Mouse (Mus musculus) lung, embryonic 16.5 days (tissue): ENCODE results near the gene Hoxb3. TPM values are rescaled to one million over a fixed set of nuclear protein-coding genes. Genes with fewer than 3 reads are reported as not detected.

Experiments used
- ATAC-seq: fragments of 200-750 bp; cut with Nextera tagmentation; 2 replicates; pipeline ENCODE4 v1.8.0; 2017; ENCODE audit warnings: low read depth, mild to moderate bottlenecking, moderate library complexity
- H3K27ac ChIP-seq: fragments of 300-500 bp; sonication (generic); 2 replicates; pipeline ENCODE4 v1.5.1; 2014; ENCODE audit warnings: mild to moderate bottlenecking, control low read depth, low read length
- H3K27me3 ChIP-seq: fragments of 300-500 bp; sonication (generic); 2 replicates; pipeline ENCODE4 v1.6.1; 2014; ENCODE audit warnings: low read depth, low read length, mixed read lengths; ENCODE audit not compliant: control insufficient read depth, insufficient read depth
- H3K36me3 ChIP-seq: fragments of 300-500 bp; sonication (generic); 2 replicates; pipeline ENCODE4 v1.6.1; 2014; ENCODE audit warnings: low read length; ENCODE audit not compliant: control insufficient read depth, insufficient read depth
- H3K4me1 ChIP-seq: fragments of 300-500 bp; sonication (generic); replicated peaks from 2 replicates; pipeline ENCODE4 v1.6.1; 2014; ENCODE audit warnings: low read length, mixed read lengths; ENCODE audit not compliant: control insufficient read depth, insufficient read depth
- H3K4me2 ChIP-seq: fragments of 300-500 bp; sonication (generic); 2 replicates; pipeline ENCODE4 v1.6.1; 2014; ENCODE audit warnings: low read depth, low read length, control low read depth
- H3K4me3 ChIP-seq: fragments of 300-500 bp; sonication (generic); 2 replicates; pipeline ENCODE4 v1.5.1; 2014; ENCODE audit warnings: mild to moderate bottlenecking, low read length, control low read depth
- H3K9ac ChIP-seq: fragments of 300-500 bp; sonication (generic); 2 replicates; pipeline ENCODE4 v1.6.1; 2014; ENCODE audit warnings: low read length, control low read depth
- H3K9me3 ChIP-seq: fragments of 300-500 bp; sonication (generic); 2 replicates; pipeline ENCODE4 v1.6.1; 2016; ENCODE audit warnings: low read length; ENCODE audit not compliant: control insufficient read depth
- WGBS: fragments of 180-500 bp; shearing (Covaris S2); extraction: QIAGEN DNeasy Blood & Tissue Kit; methylation state at CpG from one replicate; pipeline ENCODE4 v1.1.7; 2014; 5-methylcytosine and 5-hydroxymethylcytosine counted together
- polyA plus RNA-seq: library from polyadenylated mRNA; unstranded; fragments of >200 nt; fragmentation: Nextera tagmentation; extraction: Ambion mirVana; gene quantifications from 2 replicates; pipeline ENCODE4 v1.2.1, GENCODE M21; 2015

The Hoxb3 gene
- 2.1 and 2.6 TPM in 2 replicates for polyA plus RNA-seq

DNA sequence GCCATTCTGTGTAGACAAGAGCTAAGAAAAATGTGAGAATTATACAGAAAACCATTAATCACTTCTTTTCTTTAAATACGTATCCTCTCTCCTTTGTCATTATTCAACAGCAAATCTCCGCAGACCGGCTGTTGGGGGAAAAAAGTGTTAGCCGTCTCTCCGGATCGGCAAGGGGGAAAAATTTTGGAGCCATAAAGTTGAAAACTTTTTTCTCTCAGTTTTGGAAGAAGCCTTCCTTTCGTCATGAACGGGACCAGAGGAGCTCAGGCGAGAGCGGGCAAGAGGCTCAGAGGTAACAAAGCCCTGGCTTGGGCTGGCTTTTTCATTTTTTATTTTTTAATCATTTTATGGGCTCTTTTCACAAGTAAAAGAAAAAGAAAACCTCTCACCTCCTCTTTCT, at the start of gene Hoxb3:
Gene Hoxb3 (plus strand): TSS at position 173 of the 400 bp plus-strand sequence.
- Histone ChIP-seq H3K27ac (peak within 1 kb of the TSS; percentile 94), H3K4me3 (peak within 1 kb of the TSS; percentile 45), H3K4me2 (peak within 1 kb of the TSS; percentile 79), H3K9me3 (no peaks in the 10 kb centered on the region), H3K9ac (peak within 1 kb of the TSS; percentile 79), H3K36me3 (no peaks in the 10 kb centered on the region), H3K27me3 (peaks cover 19% of the 10 kb centered on the region), H3K4me1 (peaks cover 8% of the 10 kb centered on the region)
- no peak for ATAC-seq
- 18% methylated on average over 10 of the region's 10 CpGs for WGBS

DNA sequence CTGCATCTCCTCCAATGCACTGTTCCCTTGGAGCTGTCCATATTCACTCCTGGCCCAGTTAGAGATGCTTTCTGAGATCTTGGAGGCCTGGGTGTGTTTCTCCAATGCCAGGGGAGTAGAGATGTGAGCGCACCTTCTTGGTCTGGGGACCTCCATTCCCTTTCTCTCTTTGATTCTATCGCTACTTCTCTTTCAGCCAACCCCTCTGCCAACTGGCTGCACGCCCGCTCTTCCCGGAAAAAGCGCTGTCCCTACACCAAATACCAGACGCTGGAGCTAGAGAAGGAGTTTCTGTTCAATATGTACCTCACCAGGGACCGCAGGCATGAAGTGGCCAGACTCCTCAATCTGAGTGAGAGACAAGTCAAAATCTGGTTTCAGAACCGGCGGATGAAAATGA, 48.7 kb upstream of the Hoxb3 start:
- Histone ChIP-seq H3K4me1 (peaks cover 19% of the 10 kb centered on the region), H3K27me3 (peaks cover 94% of the 10 kb centered on the region), H3K9ac (no peak overlapping the region), H3K27ac (no peak overlapping the region), H3K36me3 (no peaks in the 10 kb centered on the region), H3K9me3 (no peaks in the 10 kb centered on the region), H3K4me3 (no peak overlapping the region), H3K4me2 (no peak overlapping the region)
- WGBS: 6% methylated on average over 10 of the region's 10 CpGs
- ATAC-seq: no peak

DNA sequence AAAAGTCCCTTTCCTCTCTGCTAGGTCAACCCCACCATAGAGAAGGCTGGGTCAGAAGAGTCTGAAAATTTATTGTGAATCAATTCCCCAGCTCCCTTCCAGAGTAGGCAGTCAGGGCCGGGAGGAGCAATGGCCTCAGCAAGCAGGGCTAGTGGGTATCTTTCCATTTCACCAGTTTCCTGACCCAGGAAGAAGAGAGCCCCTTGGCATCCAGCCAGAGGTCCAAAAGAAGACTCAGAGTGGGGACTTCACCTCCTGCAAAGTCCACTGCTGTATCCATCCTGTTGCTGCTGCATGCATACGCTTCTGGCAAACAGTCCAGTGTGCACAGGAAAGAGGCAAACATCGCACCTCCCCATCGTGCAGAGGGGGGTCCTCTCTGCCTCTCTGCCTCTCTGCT, 47.2 kb upstream of the Hoxb3 start:
- Histone ChIP-seq H3K4me3 (no peak overlapping the region), H3K36me3 (no peaks in the 10 kb centered on the region), H3K27me3 (peaks cover 92% of the 10 kb centered on the region), H3K27ac (no peak overlapping the region), H3K9ac (no peak overlapping the region), H3K4me1 (peaks cover 16% of the 10 kb centered on the region), H3K4me2 (no peak overlapping the region), H3K9me3 (no peaks in the 10 kb centered on the region)
- ATAC-seq: no peak
- 17% methylated on average over 4 of the region's 4 CpGs for WGBS

DNA sequence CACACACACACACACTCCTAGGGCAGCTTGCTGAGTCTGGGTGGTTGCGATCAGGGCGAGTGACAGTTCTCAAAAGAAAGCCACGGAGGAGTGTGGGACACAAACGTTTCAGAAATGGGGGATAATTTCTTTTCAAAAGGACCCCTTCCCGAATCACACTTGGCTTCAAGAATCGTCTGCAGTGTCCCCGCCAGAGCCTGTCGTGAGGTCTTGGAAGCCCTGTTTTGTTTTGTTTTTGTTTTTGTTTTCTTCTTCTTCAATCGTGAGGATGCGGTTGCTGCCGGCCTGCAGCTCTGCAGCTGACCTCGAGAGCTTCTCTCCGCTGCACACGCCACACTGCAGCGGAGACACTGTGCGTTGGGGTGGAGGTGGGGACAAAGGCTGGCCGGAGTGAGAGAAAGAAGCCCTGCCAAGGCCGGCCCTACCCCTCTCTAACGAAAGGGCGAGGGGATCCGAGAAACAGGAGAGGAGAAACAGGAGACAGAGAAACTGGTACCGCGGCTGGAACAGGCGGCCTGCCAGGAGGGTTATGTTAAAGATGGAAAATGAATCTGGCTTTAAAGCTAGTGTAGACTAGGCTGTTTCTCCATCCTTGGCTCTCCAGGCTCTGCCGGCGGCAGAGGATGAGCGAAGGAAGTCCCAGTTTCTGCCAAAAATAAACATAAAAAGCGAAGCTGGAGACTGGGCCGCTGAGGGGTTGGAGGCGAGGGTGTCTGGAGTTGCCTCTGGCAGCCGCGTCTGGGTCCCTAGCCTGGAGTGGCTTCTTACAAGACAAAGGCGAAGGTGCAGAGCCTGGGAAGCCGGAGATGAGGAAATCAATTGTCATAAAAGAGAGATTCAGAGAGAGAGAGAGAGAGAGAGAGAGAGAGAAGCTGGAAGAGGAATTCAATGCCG, 45.7 kb upstream of the Hoxb3 start:
- ATAC-seq: no peak
- Histone ChIP-seq H3K9me3 (no peaks in the 10 kb centered on the region), H3K4me2 (no peak overlapping the region), H3K27me3 (peaks cover 89% of the 10 kb centered on the region), H3K9ac (no peak overlapping the region), H3K36me3 (no peaks in the 10 kb centered on the region), H3K27ac (no peak overlapping the region), H3K4me1 (peaks cover 3% of the 10 kb centered on the region), H3K4me3 (no peak overlapping the region)
- 4% methylated on average over 35 of the region's 35 CpGs for WGBS

DNA sequence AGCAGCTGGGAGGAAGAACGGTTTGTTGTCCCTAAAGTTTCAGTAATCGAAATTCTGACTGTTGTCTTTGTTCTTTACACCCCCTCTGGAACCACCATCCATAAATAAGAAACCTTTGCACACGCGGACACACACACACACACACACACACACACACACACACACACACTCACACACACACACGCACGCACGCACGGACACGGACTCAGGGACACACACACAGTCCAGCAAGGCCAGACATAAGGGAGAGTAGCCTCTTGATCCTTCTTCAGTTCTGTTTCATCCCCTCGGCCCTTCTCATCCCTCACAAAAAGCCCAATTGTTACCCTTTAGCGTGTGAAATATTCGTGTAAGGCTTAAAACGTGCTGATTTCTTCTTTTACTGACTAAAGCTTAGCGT, 44.8 kb upstream of the Hoxb3 start:
- 24% methylated on average over 14 of the region's 14 CpGs for WGBS
- Histone ChIP-seq H3K4me1 (peaks cover 4% of the 10 kb centered on the region; the same call in 1 of the 2 replicates), H3K9ac (no peak overlapping the region), H3K4me2 (no peak overlapping the region), H3K36me3 (no peaks in the 10 kb centered on the region), H3K4me3 (no peak overlapping the region), H3K9me3 (no peaks in the 10 kb centered on the region), H3K27ac (no peak overlapping the region), H3K27me3 (peaks cover 87% of the 10 kb centered on the region)
- ATAC-seq: no peak

DNA sequence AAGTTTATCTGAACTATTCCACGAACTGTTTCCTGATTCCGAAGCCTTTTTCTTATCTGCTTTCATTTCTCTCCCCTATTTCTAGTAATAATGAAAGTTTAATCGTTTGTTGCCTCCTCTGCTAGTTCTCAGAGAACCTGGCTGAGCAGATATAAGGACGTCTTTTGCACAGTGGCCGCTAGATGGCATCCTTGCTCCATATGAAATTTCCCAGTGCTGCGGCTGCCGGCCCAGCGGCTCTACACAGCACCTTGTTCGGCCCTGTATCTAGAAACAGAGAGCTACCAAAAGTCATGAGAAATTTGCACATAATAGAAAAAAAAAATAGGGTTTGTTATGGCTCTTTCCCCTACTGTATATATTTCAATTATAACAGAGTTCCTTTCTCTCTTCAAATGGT, 44.4 kb upstream of the Hoxb3 start:
- Histone ChIP-seq H3K9me3 (no peaks in the 10 kb centered on the region), H3K27ac (no peak overlapping the region), H3K9ac (no peak overlapping the region), H3K36me3 (no peaks in the 10 kb centered on the region), H3K27me3 (peaks cover 85% of the 10 kb centered on the region), H3K4me3 (no peak overlapping the region), H3K4me1 (peaks cover 4% of the 10 kb centered on the region; the same call in 1 of the 2 replicates), H3K4me2 (no peak overlapping the region)
- WGBS: under 1% methylated on average over 9 of the region's 9 CpGs
- ATAC-seq: peak; percentile 81

DNA sequence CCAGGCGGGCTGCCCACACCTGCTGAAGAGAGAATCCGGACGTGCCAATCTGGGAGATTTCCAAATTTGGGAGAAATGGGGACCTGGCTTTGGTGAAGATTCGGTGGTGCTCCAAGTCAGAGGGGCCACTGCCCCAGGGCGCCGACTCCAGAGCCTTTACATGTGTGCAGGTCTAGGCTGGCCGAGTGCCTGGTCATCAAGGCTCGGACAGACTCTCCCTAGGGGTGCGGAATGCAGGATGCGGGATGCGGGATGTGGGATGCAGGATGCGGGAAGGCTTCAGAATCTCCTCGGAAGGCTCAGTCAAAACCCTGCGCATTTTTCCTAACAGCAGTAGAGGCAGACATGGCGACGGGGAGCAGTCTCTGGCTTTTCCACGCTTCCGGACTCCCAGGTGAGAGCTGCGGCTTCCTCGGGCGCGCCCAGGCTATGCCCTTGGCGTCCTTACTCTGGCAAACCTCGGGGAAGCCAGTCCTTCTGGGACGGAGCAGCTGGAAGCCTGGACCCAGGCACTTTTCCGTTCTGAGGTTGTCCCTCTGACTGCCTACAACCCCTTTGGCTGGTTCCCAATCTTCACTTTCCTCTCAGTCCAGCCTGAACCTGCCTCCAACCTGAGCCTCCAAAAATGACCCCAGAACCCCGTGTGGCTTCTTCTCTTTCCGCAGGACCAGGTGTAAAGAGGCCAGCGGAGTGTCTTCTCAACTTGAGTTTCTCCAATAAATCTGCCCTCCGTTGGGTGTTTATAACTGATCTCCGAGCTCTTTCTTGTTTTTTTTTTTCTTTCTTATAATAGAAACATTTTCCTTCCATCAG, 43.5 kb upstream of the Hoxb3 start:
- Histone ChIP-seq H3K4me1 (peaks cover 4% of the 10 kb centered on the region; the same call in 1 of the 2 replicates), H3K27me3 (peaks cover 76% of the 10 kb centered on the region), H3K9me3 (no peaks in the 10 kb centered on the region), H3K36me3 (no peaks in the 10 kb centered on the region), H3K4me3 (no peak overlapping the region), H3K4me2 (no peak overlapping the region), H3K27ac (no peak overlapping the region), H3K9ac (no peak overlapping the region)
- 5% methylated on average over 31 of the region's 31 CpGs for WGBS
- no peak for ATAC-seq

DNA sequence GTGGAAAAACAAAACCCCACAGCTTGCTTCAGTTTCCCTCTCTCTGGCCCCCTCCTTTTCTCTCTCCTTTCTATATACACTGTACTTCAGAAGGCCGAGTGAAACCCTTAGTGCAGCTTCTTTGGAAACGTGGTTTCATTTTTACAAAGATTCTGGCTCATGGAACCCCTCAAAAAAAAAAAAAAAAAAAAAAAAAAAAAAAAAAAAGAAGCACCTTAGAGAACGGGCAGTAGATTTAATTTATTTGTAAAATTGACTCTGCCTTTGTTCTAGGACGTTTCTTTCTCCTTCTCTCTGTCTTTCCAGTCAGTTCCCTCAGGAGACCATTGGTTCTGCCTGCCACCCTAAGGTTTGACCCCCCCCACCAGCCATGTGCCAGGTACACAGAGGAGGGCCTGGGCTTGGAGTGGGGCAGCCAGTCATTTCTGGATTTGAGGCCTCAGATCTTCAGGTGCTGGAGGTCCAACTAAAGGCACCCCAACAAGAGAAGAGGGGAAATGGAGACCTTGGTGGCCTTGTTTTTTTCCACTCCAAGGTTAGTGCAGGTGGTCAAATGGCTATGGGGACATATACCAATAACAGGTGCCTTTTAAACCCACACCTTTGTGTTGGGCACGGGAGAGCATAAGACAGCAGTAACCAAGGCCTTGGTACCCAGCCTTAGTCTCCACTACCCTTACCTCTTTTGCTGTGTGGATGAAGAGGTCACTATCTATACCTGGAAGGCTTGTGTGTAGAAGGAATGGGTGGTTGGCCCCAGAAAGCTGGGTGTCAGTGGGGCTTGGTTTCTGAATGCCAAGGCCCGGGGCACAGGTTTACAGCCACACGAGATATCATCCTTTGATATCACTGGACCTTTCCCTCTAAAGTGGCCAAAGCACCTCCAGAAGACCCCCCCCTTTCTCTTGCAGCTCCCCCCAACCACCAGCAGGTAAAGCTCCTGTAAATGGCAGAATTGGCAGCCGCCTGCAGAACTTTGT, 42.4 kb upstream of the Hoxb3 start:
- Histone ChIP-seq H3K27ac (no peak overlapping the region), H3K27me3 (peaks cover 68% of the 10 kb centered on the region), H3K36me3 (no peaks in the 10 kb centered on the region)

More for the DNA sequence above, 42.4 kb upstream of the Hoxb3 start:
- no peak for ATAC-seq
- Histone ChIP-seq H3K4me3 (no peak overlapping the region), H3K9ac (no peak overlapping the region), H3K4me2 (no peak overlapping the region), H3K9me3 (no peaks in the 10 kb centered on the region), H3K4me1 (peaks cover 4% of the 10 kb centered on the region; the same call in 1 of the 2 replicates)
- WGBS: 24% methylated on average over 8 of the region's 8 CpGs
